Comparison of ENCODE assay signal across 9 mouse cellular contexts in the genomic region with DNA sequence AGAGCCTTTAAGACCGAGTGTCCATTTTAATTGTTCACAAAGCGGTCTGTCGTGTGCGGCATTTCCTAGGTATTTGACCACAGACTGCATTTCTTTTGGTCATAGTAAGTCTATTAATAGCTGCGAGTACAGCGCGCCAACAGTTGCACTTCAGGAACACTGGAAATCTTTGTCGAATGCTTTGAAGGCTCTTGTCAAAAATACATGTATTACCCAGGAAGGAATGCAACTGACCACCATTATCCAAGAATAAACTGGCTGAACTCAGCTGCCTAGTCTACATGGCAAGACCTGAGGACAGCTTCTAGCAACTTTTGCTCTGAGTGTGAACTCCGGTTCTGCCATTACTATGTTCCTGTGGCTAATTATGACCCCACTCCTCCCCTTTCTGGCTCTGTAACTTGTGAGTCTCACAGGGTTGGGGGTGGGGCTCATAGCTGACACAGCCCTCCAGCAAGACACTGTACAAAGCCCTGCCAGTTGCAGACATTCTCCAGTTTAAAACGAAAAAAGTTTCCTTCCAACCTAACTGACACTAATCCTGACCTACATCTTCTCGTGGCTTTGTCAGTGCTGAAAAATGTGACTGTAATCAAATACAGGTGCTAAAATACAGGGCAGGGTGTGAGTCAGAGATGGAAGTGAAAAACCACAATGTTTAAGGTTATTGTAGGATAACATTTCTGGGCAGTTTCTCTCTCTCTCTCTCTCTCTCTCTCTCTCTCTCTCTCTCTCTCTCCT.
DNase-seq lines count a peak whose midpoint lies in the region; ATAC-seq lines count a peak whose summit lies in the region.
"Had no signal": no experiment of that assay in that cellular context is flagged by ENCODE, and none has a peak within 500 bp of the region (broad histone marks: within the 10 kb centered on the region; RNA-seq: fewer than 3 reads in every experiment).

No protein-coding gene starts in this region.

- H3K4me1 ChIP-seq in heart, embryonic 13.5 days = peaks cover 32% of the 10 kb centered on the region
- peaks cover 12% of the 10 kb centered on the region; the same call in 1 of the 2 replicates for H3K4me1 ChIP-seq in embryonic facial prominence, embryonic 14.5 days (ENCODE audit: control insufficient read depth, insufficient read depth, low read length)
- H3K4me1 ChIP-seq in hindbrain, embryonic 14.5 days (replicated peaks; ENCODE audit: control insufficient read depth, insufficient read depth, low read length) = no peaks in the 10 kb centered on the region

- no peaks in the 10 kb centered on the region for H3K9me3 ChIP-seq in heart, embryonic 13.5 days
- H3K9me3 ChIP-seq in embryonic facial prominence, embryonic 14.5 days (ENCODE audit: control insufficient read depth, low read length) = no peaks in the 10 kb centered on the region
- H3K9me3 ChIP-seq in hindbrain, embryonic 14.5 days (ENCODE audit: control insufficient read depth, low read length) = no peaks in the 10 kb centered on the region
- H3K9me3 ChIP-seq: hindbrain, embryonic 10.5 days had no signal

- 27% methylated on average over 11 of the region's 11 CpGs for WGBS in heart, embryonic 13.5 days
- 57% methylated on average over 11 of the region's 11 CpGs for WGBS in embryonic facial prominence, embryonic 14.5 days
- WGBS in hindbrain, embryonic 14.5 days = 78% methylated on average over 11 of the region's 11 CpGs

- peak; percentile 69; the same call in 1 of the 2 replicates for ATAC-seq in heart, embryonic 13.5 days (ENCODE audit: extremely low read depth, insufficient number of reproducible peaks, low FRiP score, low TSS enrichment)
- peak; percentile 76 for ATAC-seq in embryonic facial prominence, embryonic 14.5 days (ENCODE audit: low read depth)
- no peak for ATAC-seq in hindbrain, embryonic 14.5 days (ENCODE audit: low FRiP score)

- peak overlapping the region; percentile 16 for H3K4me3 ChIP-seq in heart, embryonic 13.5 days
- H3K4me3 ChIP-seq in embryonic facial prominence, embryonic 14.5 days (ENCODE audit: low read depth, low read length) = no peak overlapping the region
- no peak overlapping the region for H3K4me3 ChIP-seq in hindbrain, embryonic 14.5 days (replicated peaks; ENCODE audit: low read length)
- H3K4me3 ChIP-seq: hindbrain, embryonic 10.5 days had no signal

- peak overlapping the region; percentile 29 for H3K9ac ChIP-seq in heart, embryonic 13.5 days
- H3K9ac ChIP-seq in embryonic facial prominence, embryonic 14.5 days (ENCODE audit: low read depth, low read length) = no peak overlapping the region
- no peak overlapping the region for H3K9ac ChIP-seq in hindbrain, embryonic 14.5 days

- no peaks in the 10 kb centered on the region for H3K36me3 ChIP-seq in heart, embryonic 13.5 days
- H3K36me3 ChIP-seq in embryonic facial prominence, embryonic 14.5 days (ENCODE audit: control insufficient read depth, insufficient read depth, low read length) = no peaks in the 10 kb centered on the region
- H3K36me3 ChIP-seq in hindbrain, embryonic 14.5 days (replicated peaks; ENCODE audit: control insufficient read depth, insufficient read depth) = no peaks in the 10 kb centered on the region
- H3K36me3 ChIP-seq: hindbrain, embryonic 10.5 days had no signal

- no peaks in the 10 kb centered on the region for H3K27me3 ChIP-seq in heart, embryonic 13.5 days (replicated peaks)
- H3K27me3 ChIP-seq in embryonic facial prominence, embryonic 14.5 days (replicated peaks; ENCODE audit: control insufficient read depth, insufficient read depth, low read length) = no peaks in the 10 kb centered on the region
- no peaks in the 10 kb centered on the region for H3K27me3 ChIP-seq in hindbrain, embryonic 14.5 days (ENCODE audit: control insufficient read depth, insufficient read depth, low read length)

- peak overlapping the region; percentile 55 for H3K4me2 ChIP-seq in heart, embryonic 13.5 days
- H3K4me2 ChIP-seq in embryonic facial prominence, embryonic 14.5 days (ENCODE audit: low read depth, low read length) = peak overlapping the region; percentile 23; the same call in 1 of the 2 replicates
- H3K4me2 ChIP-seq in hindbrain, embryonic 14.5 days (replicated peaks) = no peak overlapping the region

- peak overlapping the region; percentile 92 for H3K27ac ChIP-seq in heart, embryonic 13.5 days (replicated peaks)
- H3K27ac ChIP-seq in embryonic facial prominence, embryonic 14.5 days (replicated peaks; ENCODE audit: low read depth, low read length) = peak overlapping the region; percentile 44; the same call in 1 of the 2 replicates
- H3K27ac ChIP-seq in hindbrain, embryonic 14.5 days = no peak overlapping the region
- H3K27ac ChIP-seq: hindbrain, embryonic 10.5 days had no signal

- DNase-seq in heart, adult 8-10 months (ENCODE audit: low spot score) = no peak
- peak; percentile 61 for DNase-seq in embryonic facial prominence, embryonic 14.5 days (ENCODE audit: low spot score)
- DNase-seq in liver = peak; percentile 36
- peak; percentile 84 for DNase-seq in thymus, postnatal 0 days (ENCODE audit: low spot score)
- no peak for DNase-seq in hindbrain, embryonic 14.5 days (ENCODE audit: low spot score)
- DNase-seq in frontal cortex, adult 2 months (ENCODE audit: extremely low spot score in 1 of 2, low spot score in 1 of 2) = no peak
- no peak for DNase-seq in right cerebral cortex, postnatal 25 days

Comparison
In these comparisons a context has a peak if more than half of its experiments do, and no peak if none do; other contexts are left out.
1. DNase-seq: peak in embryonic facial prominence, embryonic 14.5 days (single experiment), liver (single experiment) and thymus, postnatal 0 days (single experiment); none in heart, adult 8-10 months (single experiment), hindbrain, embryonic 14.5 days (single experiment), frontal cortex, adult 2 months (0 of 2) and right cerebral cortex, postnatal 25 days (single experiment).